Mouse (Mus musculus): Measurements from ENCODE around the gene Pfkfb4. TPM values are rescaled to one million over a fixed set of nuclear protein-coding genes. Genes with fewer than 3 reads are reported as not detected.

Pfkfb4 gene
- polyA plus RNA-seq, 1 experiment from 2014 or later, result 4.4 TPM

DNA sequence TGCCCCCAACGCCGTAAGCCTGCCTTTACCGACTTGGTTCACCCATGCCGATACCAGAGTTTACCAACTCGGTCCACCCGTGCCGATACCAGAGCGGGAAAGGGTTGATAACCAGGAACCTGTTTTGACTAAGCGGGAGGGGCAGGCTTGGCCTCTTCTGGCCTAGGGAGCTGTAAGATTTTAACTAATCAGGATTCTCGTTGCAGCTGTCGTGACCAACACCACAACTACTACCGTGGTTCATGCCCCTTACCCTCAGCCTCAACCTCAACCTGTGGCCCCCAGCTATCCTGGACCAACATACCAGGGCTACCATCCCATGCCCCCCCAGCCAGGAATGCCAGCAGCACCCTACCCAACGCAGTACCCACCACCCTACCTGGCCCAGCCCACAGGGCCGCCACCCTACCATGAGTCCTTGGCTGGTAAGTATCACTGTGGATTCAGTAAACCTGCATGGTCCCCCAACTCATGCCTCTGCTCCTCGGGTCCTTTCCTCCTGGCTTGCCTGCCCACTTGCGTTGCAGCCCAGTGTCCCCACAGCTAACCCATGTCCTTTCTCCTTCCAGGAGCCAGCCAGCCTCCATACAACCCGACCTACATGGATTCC is 64.6 kb downstream of the Pfkfb4 start:
- no peak for ATAC-seq (ENCODE audit: low read depth)
- H3K27me3 ChIP-seq (ENCODE audit: control insufficient read depth, insufficient read depth, low read depth, low read length), result no peaks in the 10 kb centered on the region
- H3K4me2 ChIP-seq (ENCODE audit: low read depth, low read length), result no peak overlapping the region
- 81% methylated on average over 17 of the region's 17 CpGs for WGBS (ENCODE audit: insufficient replicate concordance)
- H3K36me3 ChIP-seq (ENCODE audit: control insufficient read depth, insufficient read depth), result no peaks in the 10 kb centered on the region
- H3K4me1 ChIP-seq (ENCODE audit: control insufficient read depth, low read depth, low read length), result peaks cover 27% of the 10 kb centered on the region
- no peaks in the 10 kb centered on the region for H3K9me3 ChIP-seq (replicated peaks; ENCODE audit: control insufficient read depth, low read length)
- no peak overlapping the region for H3K27ac ChIP-seq (ENCODE audit: low read length)
- no peak overlapping the region for H3K9ac ChIP-seq (ENCODE audit: low read depth, low read length)
- no peak overlapping the region for H3K4me3 ChIP-seq (ENCODE audit: low read depth, low read length)

DNA sequence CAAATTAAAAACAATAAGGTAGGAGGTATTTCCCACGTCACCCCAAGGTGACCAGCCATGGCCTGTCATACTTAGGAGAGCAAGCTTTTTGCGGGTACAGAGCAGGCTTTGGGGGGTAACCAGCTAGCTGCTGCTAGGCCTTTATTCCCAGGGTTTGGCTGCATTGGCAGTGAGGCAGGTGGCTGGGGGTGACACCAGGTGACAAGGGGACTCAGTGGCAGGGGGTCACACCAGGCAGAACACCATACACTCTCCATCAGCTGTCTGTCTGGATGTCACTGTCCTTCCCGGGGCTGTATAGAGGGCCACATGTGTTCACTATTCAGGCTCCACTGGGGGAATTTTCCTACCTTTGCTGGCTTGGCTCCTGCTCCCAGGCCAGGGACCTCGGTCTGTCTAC is 65.3 kb downstream of the Pfkfb4 start:
- 68% methylated on average over 4 of the region's 4 CpGs for WGBS (ENCODE audit: insufficient replicate concordance)
- Histone ChIP-seq H3K9ac (ENCODE audit: low read depth, low read length) (no peak overlapping the region), H3K9me3 (replicated peaks; ENCODE audit: control insufficient read depth, low read length) (no peaks in the 10 kb centered on the region), H3K4me1 (ENCODE audit: control insufficient read depth, low read depth, low read length) (peaks cover 27% of the 10 kb centered on the region), H3K36me3 (ENCODE audit: control insufficient read depth, insufficient read depth) (no peaks in the 10 kb centered on the region), H3K27me3 (ENCODE audit: control insufficient read depth, insufficient read depth, low read depth, low read length) (no peaks in the 10 kb centered on the region), H3K4me3 (ENCODE audit: low read depth, low read length) (no peak overlapping the region), H3K4me2 (ENCODE audit: low read depth, low read length) (no peak overlapping the region), H3K27ac (ENCODE audit: low read length) (no peak overlapping the region)
- no peak for ATAC-seq (ENCODE audit: low read depth)

DNA sequence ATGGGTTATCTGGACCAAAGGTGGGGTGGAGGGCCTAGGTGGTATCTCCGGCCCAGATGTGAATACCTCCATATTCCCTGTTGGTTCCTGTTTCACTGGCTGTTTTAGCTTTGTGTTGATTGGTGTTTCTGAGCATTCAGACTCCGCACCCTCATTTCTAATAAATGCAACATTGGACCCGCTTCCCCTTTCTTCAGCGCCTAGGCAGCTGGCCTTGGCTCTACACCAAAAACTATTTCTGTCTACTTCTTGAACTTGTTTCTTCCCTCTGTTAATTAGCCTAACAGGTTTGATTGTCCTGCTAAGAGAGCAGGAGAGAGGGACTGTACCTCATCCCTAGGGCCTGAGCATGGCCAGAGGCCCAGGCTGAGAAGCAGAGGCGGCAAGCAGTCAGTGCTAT is 66.0 kb downstream of the Pfkfb4 start:
- Histone ChIP-seq H3K4me2 (ENCODE audit: low read depth, low read length) (no peak overlapping the region), H3K27ac (ENCODE audit: low read length) (no peak overlapping the region), H3K36me3 (ENCODE audit: control insufficient read depth, insufficient read depth) (no peaks in the 10 kb centered on the region), H3K9ac (ENCODE audit: low read depth, low read length) (no peak overlapping the region), H3K27me3 (ENCODE audit: control insufficient read depth, insufficient read depth, low read depth, low read length) (no peaks in the 10 kb centered on the region), H3K9me3 (replicated peaks; ENCODE audit: control insufficient read depth, low read length) (no peaks in the 10 kb centered on the region), H3K4me1 (ENCODE audit: control insufficient read depth, low read depth, low read length) (peaks cover 27% of the 10 kb centered on the region), H3K4me3 (ENCODE audit: low read depth, low read length) (no peak overlapping the region)
- ATAC-seq (ENCODE audit: low read depth), result no peak
- WGBS (ENCODE audit: insufficient replicate concordance), result 83% methylated on average over 5 of the region's 5 CpGs

DNA sequence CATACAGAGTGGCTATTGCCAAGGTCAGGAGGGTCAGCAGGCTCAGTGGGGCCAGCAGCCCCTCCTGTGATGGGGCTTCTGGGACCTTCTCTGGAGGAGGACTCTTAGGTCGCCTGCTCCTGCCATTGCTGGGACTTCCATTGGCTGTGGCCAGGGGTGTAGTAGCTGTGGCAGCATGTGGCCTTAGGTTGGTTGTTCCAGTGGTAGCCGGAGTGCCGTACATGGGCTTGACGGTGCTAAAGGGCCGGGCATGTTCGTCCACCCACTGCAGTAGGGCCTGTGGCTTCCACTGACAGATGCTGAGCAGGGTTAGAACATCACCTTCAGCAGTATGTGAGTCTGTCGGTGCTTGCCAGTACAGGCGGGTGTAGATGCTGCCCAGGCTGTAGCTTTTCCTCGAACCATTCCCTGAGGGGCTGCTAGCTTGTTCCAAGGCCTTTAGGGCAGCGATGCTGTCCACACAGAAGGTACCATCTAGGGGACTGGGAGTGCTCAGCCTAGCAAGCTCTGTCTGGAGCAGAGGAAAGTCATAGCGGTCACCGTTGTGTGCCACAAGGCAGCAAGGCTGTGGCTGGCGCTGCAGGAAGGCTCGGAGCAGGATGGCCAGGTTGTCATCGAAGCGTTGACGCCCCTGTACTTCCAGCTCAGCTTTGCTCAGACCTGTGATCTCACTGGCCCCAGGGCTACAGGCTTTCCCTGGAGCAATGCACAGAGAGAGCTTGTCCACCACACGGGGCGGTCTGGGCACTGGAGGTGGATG is 66.6 kb downstream of the Pfkfb4 start:
- Histone ChIP-seq H3K9me3 (replicated peaks; ENCODE audit: control insufficient read depth, low read length) (no peaks in the 10 kb centered on the region), H3K27me3 (ENCODE audit: control insufficient read depth, insufficient read depth, low read depth, low read length) (no peaks in the 10 kb centered on the region), H3K36me3 (ENCODE audit: control insufficient read depth, insufficient read depth) (no peaks in the 10 kb centered on the region), H3K4me2 (ENCODE audit: low read depth, low read length) (peak overlapping the region; percentile 72; the same call in 1 of the 2 replicates), H3K4me1 (ENCODE audit: control insufficient read depth, low read depth, low read length) (peaks cover 27% of the 10 kb centered on the region), H3K4me3 (ENCODE audit: low read depth, low read length) (peak overlapping the region; percentile 54), H3K9ac (ENCODE audit: low read depth, low read length) (no peak overlapping the region), H3K27ac (ENCODE audit: low read length) (no peak overlapping the region)
- 83% methylated on average over 19 of the region's 19 CpGs for WGBS (ENCODE audit: insufficient replicate concordance)
- no peak for ATAC-seq (ENCODE audit: low read depth)

DNA sequence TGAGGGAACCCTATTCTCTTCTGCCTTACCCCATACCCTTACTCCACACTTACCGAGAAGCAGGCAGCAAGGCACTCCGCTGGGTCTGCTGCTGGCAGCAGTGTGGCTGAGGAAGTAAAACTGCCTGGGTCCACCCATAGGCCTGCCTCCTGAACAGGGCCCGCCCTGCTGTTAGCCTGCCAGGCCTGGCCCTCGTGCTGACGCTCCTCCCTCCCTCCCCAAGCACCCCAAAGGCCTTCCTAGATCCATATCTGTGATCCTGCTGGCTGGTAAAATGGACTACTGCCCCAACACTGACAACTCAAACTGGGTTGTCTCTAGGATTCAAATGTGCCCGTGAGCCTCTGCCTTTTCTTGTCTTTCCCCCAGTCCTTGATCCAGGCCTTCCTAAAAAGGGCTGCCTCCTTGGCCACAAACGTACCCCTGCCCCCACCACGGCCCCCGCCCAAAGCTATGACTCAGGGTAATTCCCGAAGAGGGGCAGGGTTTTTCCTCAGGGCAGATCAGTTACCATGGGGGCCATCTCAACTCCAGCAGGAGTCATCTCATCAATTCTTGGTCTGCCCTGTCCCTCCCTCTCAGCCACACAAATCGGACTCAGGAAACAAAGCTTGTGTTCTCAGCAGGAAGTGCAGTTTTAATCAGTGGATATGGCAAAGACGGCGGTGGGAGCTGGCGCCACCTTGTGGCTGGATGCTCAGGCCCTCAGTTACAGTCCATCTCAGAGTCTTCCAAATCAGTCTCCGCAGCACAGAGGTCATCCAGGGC is 67.7 kb downstream of the Pfkfb4 start, which contains the start of gene Trex1:
TSS of gene Trex1 (minus strand) at position 599 of the 768 bp plus-strand sequence.
- WGBS (ENCODE audit: insufficient replicate concordance), result 3% methylated on average over 15 of the region's 15 CpGs
- peak within 1 kb of the TSS; percentile 54 for H3K4me3 ChIP-seq (ENCODE audit: low read depth, low read length)
- H3K27ac ChIP-seq (ENCODE audit: low read length), result peak within 1 kb of the TSS; percentile 72
- peak; percentile 97 for ATAC-seq (ENCODE audit: low read depth)
- peak within 1 kb of the TSS; percentile 53 for H3K9ac ChIP-seq (ENCODE audit: low read depth, low read length)
- H3K9me3 ChIP-seq (replicated peaks; ENCODE audit: control insufficient read depth, low read length), result no peaks in the 10 kb centered on the region
- peak within 1 kb of the TSS; percentile 72 for H3K4me2 ChIP-seq (ENCODE audit: low read depth, low read length)
- H3K27me3 ChIP-seq (ENCODE audit: control insufficient read depth, insufficient read depth, low read depth, low read length), result no peaks in the 10 kb centered on the region
- no peaks in the 10 kb centered on the region for H3K36me3 ChIP-seq (ENCODE audit: control insufficient read depth, insufficient read depth)
- peaks cover 26% of the 10 kb centered on the region for H3K4me1 ChIP-seq (ENCODE audit: control insufficient read depth, low read depth, low read length)

DNA sequence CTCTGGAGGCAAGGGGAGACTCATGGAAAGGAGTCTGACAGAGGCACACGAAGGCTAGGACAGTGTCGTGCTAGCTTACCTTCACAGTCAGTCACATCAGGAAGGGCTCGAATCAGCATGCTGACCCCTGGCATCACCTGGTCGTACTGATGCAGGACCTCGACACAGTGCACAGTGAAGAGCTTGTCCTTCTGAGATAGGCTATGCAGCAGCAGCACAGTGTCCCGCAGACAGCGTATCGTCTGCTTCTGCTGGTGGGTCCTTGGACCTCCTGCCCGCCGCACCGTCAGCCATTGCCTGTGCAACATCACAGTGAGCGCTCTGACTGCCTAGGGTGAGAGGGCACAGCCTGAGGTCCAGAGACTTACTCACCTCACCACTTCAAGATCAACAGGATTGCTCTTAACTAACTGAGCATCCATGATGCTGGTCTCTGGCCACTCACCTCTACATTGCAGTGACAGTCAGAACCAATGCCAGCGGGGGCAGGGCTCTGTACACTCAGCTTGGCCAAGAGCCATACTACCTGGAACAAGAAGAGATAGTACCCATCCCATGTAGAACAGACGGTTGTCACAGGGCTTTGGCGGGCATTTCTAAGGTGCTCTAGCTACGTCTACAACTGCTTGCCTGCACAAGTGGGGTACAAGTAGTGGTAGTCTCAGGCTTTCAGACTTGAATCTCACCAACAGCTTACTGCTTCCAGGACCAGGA is 68.8 kb downstream of the Pfkfb4 start:
- Histone ChIP-seq H3K27me3 (ENCODE audit: control insufficient read depth, insufficient read depth, low read depth, low read length) (no peaks in the 10 kb centered on the region), H3K9ac (ENCODE audit: low read depth, low read length) (no peak overlapping the region), H3K4me2 (ENCODE audit: low read depth, low read length) (no peak overlapping the region), H3K4me1 (ENCODE audit: control insufficient read depth, low read depth, low read length) (peaks cover 15% of the 10 kb centered on the region), H3K36me3 (ENCODE audit: control insufficient read depth, insufficient read depth) (peaks cover 7% of the 10 kb centered on the region), H3K27ac (ENCODE audit: low read length) (no peak overlapping the region), H3K4me3 (ENCODE audit: low read depth, low read length) (no peak overlapping the region), H3K9me3 (replicated peaks; ENCODE audit: control insufficient read depth, low read length) (no peaks in the 10 kb centered on the region)
- WGBS (ENCODE audit: insufficient replicate concordance), result 81% methylated on average over 16 of the region's 16 CpGs
- ATAC-seq (ENCODE audit: low read depth), result no peak

DNA sequence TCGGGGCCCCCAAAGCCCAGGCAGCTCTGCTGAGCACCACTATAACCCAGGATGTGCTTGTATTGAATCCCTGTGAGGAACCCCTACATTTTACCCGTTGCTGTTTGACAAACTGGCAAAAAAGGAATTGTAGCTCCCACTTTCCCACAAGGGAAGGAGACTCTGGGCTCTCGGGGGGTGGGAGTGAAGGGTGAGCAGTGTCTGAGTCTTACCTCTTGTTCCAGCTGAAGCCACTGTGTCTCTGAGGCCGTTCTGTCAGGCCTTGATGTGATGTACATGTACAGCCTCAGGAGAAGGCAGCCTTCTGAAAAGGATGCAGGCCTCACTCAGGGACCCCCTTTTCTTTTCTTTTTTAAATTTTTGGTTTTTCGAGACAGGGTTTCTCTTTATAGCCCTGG is 69.3 kb downstream of the Pfkfb4 start:
- 80% methylated on average over 5 of the region's 5 CpGs for WGBS (ENCODE audit: insufficient replicate concordance)
- peaks cover 9% of the 10 kb centered on the region for H3K36me3 ChIP-seq (ENCODE audit: control insufficient read depth, insufficient read depth)

DNA sequence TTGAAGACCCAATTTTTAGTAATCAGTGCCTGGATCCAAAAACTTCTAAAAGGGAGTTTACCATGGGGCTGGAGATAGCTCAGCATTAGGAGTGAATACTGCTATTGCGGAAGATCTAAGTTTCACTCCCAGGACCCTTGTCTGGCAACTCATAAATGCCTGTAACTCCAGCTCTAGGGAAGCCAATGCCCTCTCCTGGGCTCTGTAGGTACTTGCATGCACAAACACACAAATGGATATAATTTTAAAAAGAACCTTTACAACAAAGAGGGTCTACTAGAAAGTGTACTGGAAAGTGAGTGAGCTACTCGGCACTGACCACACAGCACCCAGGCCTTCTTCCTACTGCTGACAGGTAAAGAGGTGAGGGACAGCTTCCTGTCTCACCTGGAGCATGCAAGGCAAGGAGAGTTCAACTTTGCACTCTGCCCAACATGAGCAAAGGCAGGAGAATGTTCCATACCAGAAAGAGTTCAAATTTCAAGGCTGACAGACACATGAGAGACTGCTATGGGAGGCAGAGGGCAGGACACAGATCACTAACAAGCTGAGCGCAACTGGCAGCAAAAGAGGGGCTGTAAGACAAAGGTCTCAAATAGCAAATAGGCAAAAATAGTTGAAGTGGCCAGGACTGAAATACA is 76.6 kb downstream of the Pfkfb4 start:
- Histone ChIP-seq H3K4me2 (ENCODE audit: low read depth, low read length) (no peak overlapping the region), H3K4me3 (ENCODE audit: low read depth, low read length) (no peak overlapping the region), H3K9ac (ENCODE audit: low read depth, low read length) (no peak overlapping the region), H3K27ac (ENCODE audit: low read length) (no peak overlapping the region), H3K27me3 (ENCODE audit: control insufficient read depth, insufficient read depth, low read depth, low read length) (no peaks in the 10 kb centered on the region), H3K4me1 (ENCODE audit: control insufficient read depth, low read depth, low read length) (peaks cover 7% of the 10 kb centered on the region), H3K36me3 (ENCODE audit: control insufficient read depth, insufficient read depth) (peaks cover 14% of the 10 kb centered on the region), H3K9me3 (replicated peaks; ENCODE audit: control insufficient read depth, low read length) (no peaks in the 10 kb centered on the region)
- ATAC-seq (ENCODE audit: low read depth), result peak; percentile 48; the same call in 1 of the 2 replicates
- WGBS (ENCODE audit: insufficient replicate concordance), result 85% methylated on average over 3 of the region's 3 CpGs

More for the DNA sequence above, 69.3 kb downstream of the Pfkfb4 start:
- no peaks in the 10 kb centered on the region for H3K27me3 ChIP-seq (ENCODE audit: control insufficient read depth, insufficient read depth, low read depth, low read length)
- ATAC-seq (ENCODE audit: low read depth), result no peak
- H3K9ac ChIP-seq (ENCODE audit: low read depth, low read length), result no peak overlapping the region
- no peak overlapping the region for H3K4me2 ChIP-seq (ENCODE audit: low read depth, low read length)
- H3K27ac ChIP-seq (ENCODE audit: low read length), result no peak overlapping the region
- no peaks in the 10 kb centered on the region for H3K9me3 ChIP-seq (replicated peaks; ENCODE audit: control insufficient read depth, low read length)
- H3K4me1 ChIP-seq (ENCODE audit: control insufficient read depth, low read depth, low read length), result peaks cover 13% of the 10 kb centered on the region
- no peak overlapping the region for H3K4me3 ChIP-seq (ENCODE audit: low read depth, low read length)
